Mouse (Mus musculus) erythroblast, embryonic 14.5 days (primary cell): ENCODE measurements at regions not wholly inside any gene's neighbourhood (a gene's known extent, or its start where the extent isn't known, plus 50 kb on each side); places are given as distances from the start of the nearest gene placed in this dataset.

Experiments
- H3K27me3 ChIP-seq: 2 replicates; pipeline ENCODE4 v1.6.1; 2012; ENCODE audit warnings: inconsistent platforms; ENCODE audit not compliant: control insufficient read depth
- H3K36me3 ChIP-seq: 2 replicates; pipeline ENCODE4 v1.6.1; 2012; ENCODE audit warnings: mild to moderate bottlenecking, inconsistent platforms; ENCODE audit not compliant: control insufficient read depth
- H3K4me1 ChIP-seq: 2 replicates; pipeline ENCODE4 v1.6.1; 2012; ENCODE audit warnings: inconsistent platforms; ENCODE audit not compliant: control insufficient read depth
- H3K4me3 ChIP-seq: replicated peaks from 2 replicates; pipeline ENCODE3; 2012; ENCODE audit warnings: moderate library complexity, mild to moderate bottlenecking, inconsistent platforms
- H3K9me3 ChIP-seq: 2 replicates; pipeline ENCODE4 v1.6.1; 2012; ENCODE audit warnings: low read length, inconsistent platforms, mixed read lengths; ENCODE audit not compliant: control insufficient read depth
- GATA1 ChIP-seq: IDR thresholded peaks from 2 replicates; pipeline ENCODE4 v1.6.1; 2012; ENCODE audit warnings: low read length, inconsistent platforms, mixed read lengths
- TAL1 ChIP-seq: IDR thresholded peaks from 3 replicates; pipeline ENCODE4 v1.6.1; 2012; ENCODE audit warnings: low read length, inconsistent platforms, mixed read lengths

GRCm38 (mm10) chr1:76637268-76638009 lies 877.4 kb downstream of the Epha4 start:
- TF ChIP-seq TAL1 (no peak), GATA1 (no peak)
- no peaks in the 10 kb centered on the region for H3K36me3 ChIP-seq
- no peaks in the 10 kb centered on the region for H3K4me1 ChIP-seq
- no peaks in the 10 kb centered on the region for H3K27me3 ChIP-seq
- H3K4me3 ChIP-seq: no peak overlapping the region
- H3K9me3 ChIP-seq: peaks cover 3% of the 10 kb centered on the region; the same call in 1 of the 2 replicates

GRCm38 (mm10) chr1:76638010-76638400 lies 876.9 kb downstream of the Epha4 start:
- Histone ChIP-seq H3K4me3 (no peak overlapping the region), H3K9me3 (peaks cover 3% of the 10 kb centered on the region; the same call in 1 of the 2 replicates), H3K36me3 (no peaks in the 10 kb centered on the region), H3K27me3 (no peaks in the 10 kb centered on the region), H3K4me1 (no peaks in the 10 kb centered on the region)
- no peak for TF ChIP-seq GATA1
- no peak for TF ChIP-seq TAL1

GRCm38 (mm10) chr1:76641181-76641711 lies 873.6 kb downstream of the Epha4 start:
- H3K27me3 ChIP-seq: no peaks in the 10 kb centered on the region
- TF ChIP-seq GATA1: no peak
- no peak for TF ChIP-seq TAL1
- peaks cover 3% of the 10 kb centered on the region; the same call in 1 of the 2 replicates for H3K9me3 ChIP-seq
- no peaks in the 10 kb centered on the region for H3K4me1 ChIP-seq
- H3K36me3 ChIP-seq: no peaks in the 10 kb centered on the region
- H3K4me3 ChIP-seq: no peak overlapping the region

- Histone ChIP-seq H3K4me3 (no peak overlapping the region), H3K4me1 (no peaks in the 10 kb centered on the region), H3K27me3 (no peaks in the 10 kb centered on the region)
These were observed 872.2 kb downstream of the Epha4 start for GRCm38 (mm10) chr1:76642703-76643102.

GRCm38 (mm10) chr1:76644895-76645294 lies 870.0 kb downstream of the Epha4 start:
- H3K9me3 ChIP-seq: no peaks in the 10 kb centered on the region; the same call in 1 of the 2 replicates
- no peaks in the 10 kb centered on the region for H3K27me3 ChIP-seq
- H3K4me3 ChIP-seq: no peak overlapping the region
- TF ChIP-seq TAL1: no peak
- TF ChIP-seq GATA1: no peak
- no peaks in the 10 kb centered on the region for H3K36me3 ChIP-seq
- H3K4me1 ChIP-seq: no peaks in the 10 kb centered on the region

More at GRCm38 (mm10) chr1:76642703-76643102, 872.2 kb downstream of the Epha4 start:
- H3K36me3 ChIP-seq: no peaks in the 10 kb centered on the region
- no peaks in the 10 kb centered on the region; the same call in 1 of the 2 replicates for H3K9me3 ChIP-seq
- TF ChIP-seq GATA1 (no peak), TAL1 (no peak)

GRCm38 (mm10) chr1:76654826-76655225 lies 860.1 kb downstream of the Epha4 start:
- TF ChIP-seq GATA1 (no peak), TAL1 (no peak)
- no peaks in the 10 kb centered on the region for H3K36me3 ChIP-seq
- H3K4me3 ChIP-seq: no peak overlapping the region
- no peaks in the 10 kb centered on the region for H3K4me1 ChIP-seq
- H3K27me3 ChIP-seq: no peaks in the 10 kb centered on the region
- no peaks in the 10 kb centered on the region for H3K9me3 ChIP-seq

GRCm38 (mm10) chr1:76658228-76658627 lies 856.7 kb downstream of the Epha4 start:
- no peaks in the 10 kb centered on the region for H3K4me1 ChIP-seq
- H3K9me3 ChIP-seq: no peaks in the 10 kb centered on the region
- H3K36me3 ChIP-seq: no peaks in the 10 kb centered on the region
- H3K27me3 ChIP-seq: no peaks in the 10 kb centered on the region
- TF ChIP-seq GATA1: no peak
- TF ChIP-seq TAL1: no peak
- no peak overlapping the region for H3K4me3 ChIP-seq

- Histone ChIP-seq H3K27me3 (no peaks in the 10 kb centered on the region), H3K36me3 (no peaks in the 10 kb centered on the region), H3K4me3 (no peak overlapping the region), H3K4me1 (no peaks in the 10 kb centered on the region), H3K9me3 (no peaks in the 10 kb centered on the region)
- TF ChIP-seq TAL1 (no peak), GATA1 (no peak)
These were observed 854.7 kb downstream of the Epha4 start for GRCm38 (mm10) chr1:76660146-76660545.

GRCm38 (mm10) chr1:76664381-76664780 lies 850.5 kb downstream of the Epha4 start:
- Histone ChIP-seq H3K4me3 (no peak overlapping the region), H3K36me3 (no peaks in the 10 kb centered on the region), H3K9me3 (no peaks in the 10 kb centered on the region), H3K4me1 (no peaks in the 10 kb centered on the region), H3K27me3 (no peaks in the 10 kb centered on the region)
- TF ChIP-seq TAL1: no peak
- TF ChIP-seq GATA1: no peak
